Mouse (Mus musculus) hindbrain, embryonic 11.5 days (tissue): ENCODE measurements around the gene Metrn. TPM values are rescaled to one million over a fixed set of nuclear protein-coding genes. Genes with fewer than 3 reads are reported as not detected.

ENCODE experiments used
- ATAC-seq: fragments of 200-750 bp; cut with Nextera tagmentation; 2 replicates; pipeline ENCODE4 v1.8.0; 2017; ENCODE audit warnings: mild to moderate bottlenecking, moderate TSS enrichment, moderate library complexity; ENCODE audit not compliant: low FRiP score
- DNase-seq: peaks from one replicate; pipeline ENCODE4 v3.0.0-alpha.2; 2015; ENCODE audit warnings: low spot score
- H3K27ac ChIP-seq: fragments of 300-500 bp; sonication (generic); 2 replicates; pipeline ENCODE4 v1.5.1; 2014; ENCODE audit warnings: mild to moderate bottlenecking, low read depth, low read length
- H3K27me3 ChIP-seq: fragments of 300-500 bp; sonication (generic); 2 replicates; pipeline ENCODE4 v1.6.1; 2014; ENCODE audit warnings: mild to moderate bottlenecking, low read length, moderate library complexity, mixed read lengths; ENCODE audit not compliant: control insufficient read depth, insufficient read depth
- H3K36me3 ChIP-seq: fragments of 300-500 bp; sonication (generic); 2 replicates; pipeline ENCODE4 v1.6.1; 2014; ENCODE audit warnings: mild to moderate bottlenecking, low read length, moderate library complexity, mixed read lengths; ENCODE audit not compliant: control insufficient read depth, insufficient read depth
- H3K4me1 ChIP-seq: fragments of 300-500 bp; sonication (generic); replicated peaks from 2 replicates; pipeline ENCODE4 v1.6.1; 2014; ENCODE audit warnings: low read length, mixed read lengths; ENCODE audit not compliant: control insufficient read depth, insufficient read depth
- H3K4me2 ChIP-seq: fragments of 300-500 bp; sonication (generic); replicated peaks from 2 replicates; pipeline ENCODE4 v1.6.1; 2014; ENCODE audit warnings: mild to moderate bottlenecking, low read depth, low read length
- H3K4me3 ChIP-seq: fragments of 300-500 bp; sonication (generic); 2 replicates; pipeline ENCODE4 v1.5.1; 2014; ENCODE audit warnings: low read depth, low read length
- H3K9ac ChIP-seq: fragments of 300-500 bp; sonication (generic); 2 replicates; pipeline ENCODE4 v1.6.1; 2014; ENCODE audit warnings: low read depth, low read length
- H3K9me3 ChIP-seq: fragments of 300-500 bp; sonication (generic); 2 replicates; pipeline ENCODE4 v1.6.1; 2016; ENCODE audit warnings: low read length; ENCODE audit not compliant: control insufficient read depth
- WGBS: fragments of 180-500 bp; shearing (Covaris S2); extraction: QIAGEN DNeasy Blood & Tissue Kit; methylation state at CpG from one replicate; pipeline ENCODE4 v1.1.7; 2014; 5-methylcytosine and 5-hydroxymethylcytosine counted together
- polyA plus RNA-seq: library from polyadenylated mRNA; unstranded; fragments of >200 nt; fragmentation: Nextera tagmentation; extraction: Ambion mirVana; gene quantifications from 2 replicates; pipeline ENCODE4 v1.2.1, GENCODE M21; 2014

Gene Metrn
- polyA plus RNA-seq, 1 experiment from 2014 or later: 16.9 TPM

DNA sequence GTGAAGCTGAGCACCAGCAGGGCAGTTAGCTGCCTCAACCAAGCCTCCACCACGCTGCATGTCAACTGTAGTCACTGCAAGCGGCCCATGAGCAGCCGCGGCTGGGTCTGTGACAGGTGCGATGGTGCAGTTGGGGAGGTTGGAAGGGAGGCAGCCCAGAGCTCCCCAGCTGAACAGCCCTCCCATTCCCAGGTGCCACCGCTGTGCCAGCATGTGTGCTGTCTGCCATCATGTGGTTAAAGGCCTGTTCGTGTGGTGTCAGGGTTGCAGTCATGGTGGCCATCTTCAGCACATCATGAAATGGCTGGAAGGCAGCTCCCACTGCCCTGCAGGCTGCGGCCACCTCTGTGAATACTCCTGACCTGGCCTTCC lies 31.3 kb upstream of the Metrn start:
- no peak overlapping the region; the same call in 1 of the 2 replicates for H3K27ac ChIP-seq
- no peak for ATAC-seq

DNA sequence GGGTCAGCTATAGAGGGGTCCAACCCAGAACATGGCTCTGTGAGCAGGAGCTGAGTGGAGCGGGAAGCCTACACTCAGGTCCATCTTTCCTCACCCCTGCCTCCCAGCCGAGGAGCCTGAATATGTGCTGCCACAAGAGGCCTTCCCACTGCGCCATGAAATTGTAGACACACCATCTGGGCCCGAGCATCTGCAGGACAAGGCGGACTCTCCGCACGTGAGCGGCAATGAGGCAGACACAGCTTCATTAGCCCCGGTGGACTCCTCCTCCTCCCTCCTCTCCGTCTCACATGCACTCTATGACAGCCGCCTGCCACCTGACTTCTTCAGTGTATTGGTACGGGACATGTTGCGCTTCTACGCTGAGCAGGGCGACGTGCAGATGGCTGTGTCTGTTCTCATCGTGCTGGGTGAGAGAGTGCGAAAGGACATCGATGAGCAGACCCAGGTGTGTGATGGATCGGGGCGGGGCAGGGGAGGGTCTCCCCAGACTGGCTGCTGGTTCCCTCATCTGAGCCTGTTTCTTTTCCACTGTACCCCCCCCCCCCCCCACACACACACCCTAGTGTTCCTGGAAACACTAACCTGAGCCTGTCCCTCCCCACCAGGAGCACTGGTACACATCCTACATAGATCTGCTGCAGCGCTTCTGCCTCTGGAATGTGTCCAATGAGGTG lies 30.7 kb upstream of the Metrn start:
- WGBS: 95% methylated on average over 22 of the region's 22 CpGs
- no peak for ATAC-seq

More for the DNA sequence above, 31.3 kb upstream of the Metrn start:
- no peak for DNase-seq
- peak overlapping the region; percentile 65 for H3K4me3 ChIP-seq
- H3K9me3 ChIP-seq: no peaks in the 10 kb centered on the region
- H3K4me2 ChIP-seq: peak overlapping the region; percentile 78
- peaks cover 30% of the 10 kb centered on the region for H3K4me1 ChIP-seq
- peaks cover 4% of the 10 kb centered on the region; the same call in 1 of the 2 replicates for H3K36me3 ChIP-seq
- H3K27me3 ChIP-seq: no peaks in the 10 kb centered on the region
- 86% methylated on average over 8 of the region's 8 CpGs for WGBS
- no peak overlapping the region for H3K9ac ChIP-seq

GRCm38 (mm10) chr17:25827011-25827410 lies 30.1 kb upstream of the Metrn start:
- ATAC-seq (no peak), DNase-seq (no peak)
- no peak overlapping the region for H3K27ac ChIP-seq
- H3K4me3 ChIP-seq: no peak overlapping the region
- no peak overlapping the region for H3K9ac ChIP-seq
- H3K36me3 ChIP-seq: peaks cover 4% of the 10 kb centered on the region; the same call in 1 of the 2 replicates
- no peaks in the 10 kb centered on the region for H3K9me3 ChIP-seq
- H3K4me2 ChIP-seq: no peak overlapping the region
- 95% methylated on average over 13 of the region's 13 CpGs for WGBS
- no peaks in the 10 kb centered on the region for H3K27me3 ChIP-seq
- H3K4me1 ChIP-seq: peaks cover 30% of the 10 kb centered on the region

More for the DNA sequence above, 30.7 kb upstream of the Metrn start:
- H3K4me2 ChIP-seq: no peak overlapping the region
- H3K27ac ChIP-seq: no peak overlapping the region
- peaks cover 4% of the 10 kb centered on the region; the same call in 1 of the 2 replicates for H3K36me3 ChIP-seq
- peaks cover 30% of the 10 kb centered on the region for H3K4me1 ChIP-seq
- no peak overlapping the region for H3K4me3 ChIP-seq
- no peaks in the 10 kb centered on the region for H3K27me3 ChIP-seq
- H3K9ac ChIP-seq: no peak overlapping the region
- no peak for DNase-seq
- H3K9me3 ChIP-seq: no peaks in the 10 kb centered on the region

GRCm38 (mm10) chr17:25825984-25826570 lies 29.1 kb upstream of the Metrn start:
- Histone ChIP-seq H3K36me3 (peaks cover 2% of the 10 kb centered on the region; the same call in 1 of the 2 replicates), H3K4me3 (no peak overlapping the region), H3K27me3 (no peaks in the 10 kb centered on the region), H3K27ac (no peak overlapping the region), H3K9ac (no peak overlapping the region), H3K4me1 (peaks cover 23% of the 10 kb centered on the region), H3K9me3 (no peaks in the 10 kb centered on the region), H3K4me2 (no peak overlapping the region)
- no peak for DNase-seq
- no peak for ATAC-seq
- 97% methylated on average over 27 of the region's 27 CpGs for WGBS

DNA sequence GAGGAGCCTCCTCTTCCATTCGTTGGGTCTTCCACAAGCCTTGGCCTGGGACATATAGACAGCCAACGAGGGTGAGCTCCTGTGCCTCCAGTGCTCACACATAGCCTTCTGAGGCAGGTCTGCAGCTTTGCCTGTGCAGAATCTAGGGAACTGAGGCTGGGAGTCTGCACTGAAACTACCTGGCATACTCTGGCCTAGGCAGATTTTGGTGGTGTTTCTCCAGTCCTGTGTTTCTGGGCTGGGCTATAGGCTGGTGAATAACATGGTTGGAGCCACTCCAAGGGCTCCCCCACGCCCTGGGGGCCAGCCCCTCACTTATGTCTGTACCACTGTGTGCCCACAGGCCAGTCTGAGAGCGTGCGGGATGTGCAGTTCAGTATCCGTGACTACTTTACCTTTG lies 28.4 kb upstream of the Metrn start:
- ATAC-seq: no peak
- Histone ChIP-seq H3K36me3 (no peaks in the 10 kb centered on the region), H3K9ac (no peak overlapping the region), H3K9me3 (no peaks in the 10 kb centered on the region), H3K27ac (no peak overlapping the region), H3K4me1 (peaks cover 23% of the 10 kb centered on the region), H3K27me3 (peaks cover 2% of the 10 kb centered on the region; the same call in 1 of the 2 replicates), H3K4me2 (no peak overlapping the region), H3K4me3 (no peak overlapping the region)
- WGBS: 97% methylated on average over 6 of the region's 6 CpGs
- no peak for DNase-seq

DNA sequence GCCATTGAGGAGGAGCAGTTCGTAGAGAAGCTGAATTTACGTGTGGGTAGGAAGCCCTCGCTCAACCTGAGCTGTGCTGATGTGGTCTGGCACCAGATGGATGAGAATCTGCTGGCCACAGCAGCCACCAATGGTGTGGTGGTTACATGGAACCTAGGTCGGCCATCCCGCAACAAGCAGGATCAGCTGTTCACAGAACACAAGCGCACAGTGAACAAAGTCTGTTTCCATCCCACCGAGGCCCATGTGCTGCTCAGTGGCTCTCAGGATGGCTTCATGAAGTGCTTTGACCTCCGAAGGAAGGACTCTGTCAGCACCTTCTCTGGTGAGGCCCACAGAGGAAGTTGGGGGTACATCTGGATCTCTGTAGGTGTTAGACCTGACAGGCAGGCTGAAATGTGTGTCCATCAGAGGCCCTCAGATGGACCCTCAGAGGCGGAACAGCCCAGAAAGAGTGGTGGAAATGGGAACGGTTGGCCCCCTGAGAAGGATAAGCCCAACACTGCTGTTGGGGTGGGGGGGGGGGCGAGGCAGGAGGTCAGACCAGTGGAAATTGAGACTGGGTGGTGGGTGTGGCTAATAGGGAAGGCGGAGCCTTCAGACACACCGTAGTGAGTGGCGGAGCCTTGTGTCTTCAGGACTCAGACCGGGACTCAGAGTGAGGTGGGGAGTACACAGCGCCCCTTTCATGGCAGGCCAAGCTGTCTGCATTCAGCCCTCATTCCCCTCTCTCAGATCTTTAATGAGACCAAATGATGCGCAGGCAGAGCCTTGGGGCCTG lies 27.6 kb upstream of the Metrn start:
- ATAC-seq (no peak), DNase-seq (no peak)
- Histone ChIP-seq H3K9ac (peak overlapping the region; percentile 69; the same call in 1 of the 2 replicates), H3K27ac (no peak overlapping the region), H3K9me3 (no peaks in the 10 kb centered on the region), H3K36me3 (no peaks in the 10 kb centered on the region), H3K4me3 (peak overlapping the region; percentile 47), H3K27me3 (peaks cover 9% of the 10 kb centered on the region; the same call in 1 of the 2 replicates), H3K4me2 (peak overlapping the region; percentile 80), H3K4me1 (peaks cover 18% of the 10 kb centered on the region)
- 73% methylated on average over 17 of the region's 17 CpGs for WGBS

- peak within 1 kb of the TSS; percentile 47 for H3K4me3 ChIP-seq
- ATAC-seq: no peak
- peak within 1 kb of the TSS; percentile 80 for H3K4me2 ChIP-seq
- peak within 1 kb of the TSS; percentile 69 for H3K9ac ChIP-seq
- H3K27ac ChIP-seq: 0 out of 2 replicates have a peak within 1 kb of the TSS, but pooled peaks have one; percentile 19
- peak; percentile 87 for DNase-seq
- H3K4me1 ChIP-seq: peaks cover 15% of the 10 kb centered on the region
- no peaks in the 10 kb centered on the region for H3K9me3 ChIP-seq
- no peaks in the 10 kb centered on the region for H3K36me3 ChIP-seq
- H3K27me3 ChIP-seq: peaks cover 20% of the 10 kb centered on the region
- WGBS: 1% methylated on average over 18 of the region's 18 CpGs
Observed at GRCm38 (mm10) chr17:25823452-25823851, 26.5 kb upstream of the Metrn start, which contains the start of gene Wdr24. Gene Wdr24, plus strand, starts transcription at chr17:25823627.

GRCm38 (mm10) chr17:25818851-25819780 lies 22.2 kb upstream of the Metrn start:
- H3K9ac ChIP-seq: no peak overlapping the region
- no peaks in the 10 kb centered on the region for H3K36me3 ChIP-seq
- no peak for ATAC-seq
- 7% methylated on average over 44 of the region's 46 CpGs for WGBS
- no peaks in the 10 kb centered on the region for H3K9me3 ChIP-seq
- H3K4me3 ChIP-seq: 0 out of 2 replicates have a peak overlapping the region, but pooled peaks have one; percentile 2
- peaks cover 31% of the 10 kb centered on the region for H3K27me3 ChIP-seq
- peak overlapping the region; percentile 30 for H3K4me2 ChIP-seq
- DNase-seq: peak; percentile 27
- H3K4me1 ChIP-seq: peaks cover 4% of the 10 kb centered on the region; the same call in 1 of the 2 replicates
- H3K27ac ChIP-seq: no peak overlapping the region
